ENCODE assay signal across 11 mouse cellular contexts in the genomic region with DNA sequence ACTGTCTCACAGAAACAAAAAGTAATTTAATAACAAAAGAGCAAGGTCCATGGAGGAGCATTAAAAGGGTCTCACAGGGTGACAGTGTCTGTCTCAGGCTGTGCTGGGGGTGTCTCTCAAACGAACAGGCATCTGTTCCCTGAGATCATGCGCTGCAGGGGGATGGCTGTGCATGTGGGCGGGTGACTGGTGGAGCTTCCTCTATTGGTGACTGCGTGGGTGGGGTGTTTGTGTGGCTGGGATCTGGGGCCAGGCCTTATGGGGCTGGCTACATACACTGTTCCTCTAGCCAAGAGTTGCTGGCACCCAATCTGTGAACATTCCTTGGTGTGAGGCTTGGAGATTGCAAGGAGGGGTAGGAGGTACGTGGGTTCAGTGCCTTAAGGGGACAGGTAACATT. TPM values are rescaled to one million over a fixed set of nuclear protein-coding genes. Genes with fewer than 3 reads are reported as not detected.
DNase-seq lines count a peak whose midpoint lies in the region; ATAC-seq and TF ChIP-seq lines count a peak whose summit lies in the region.
"Had no signal": no experiment of that assay in that cellular context is flagged by ENCODE, and none has a peak within 500 bp of the region (broad histone marks: within the 10 kb centered on the region; RNA-seq: fewer than 3 reads in every experiment).

No protein-coding gene starts in this region.

- no peak for DNase-seq in hindbrain, postnatal 0 days (ENCODE audit: low spot score)
- DNase-seq in hindbrain, embryonic 11.5 days (ENCODE audit: low spot score), result no peak
- peak; percentile 91 to 92 for DNase-seq in cerebellum, postnatal 36 days
- peak; percentile 63 to 69 for DNase-seq in layer of hippocampus, postnatal 10 days (ENCODE audit: low spot score in 2 of 2)
- peak; percentile 89 to 92 for DNase-seq in right cerebral cortex, postnatal 36 days (ENCODE audit: low spot score in 2 of 2)
- no peak for DNase-seq in midbrain, embryonic 14.5 days
- no peak for DNase-seq in gastrocnemius, adult 8-10 months (ENCODE audit: low spot score in 2 of 2)
- no peak for DNase-seq in urinary bladder, adult 18-20 months (ENCODE audit: low spot score in 2 of 2)
- DNase-seq: embryo, embryonic 11 days; heart, postnatal 36 days had no signal

- no peak overlapping the region for H3K9ac ChIP-seq in hindbrain, postnatal 0 days (replicated peaks; ENCODE audit: low read length)
- no peak overlapping the region for H3K9ac ChIP-seq in hindbrain, embryonic 11.5 days (ENCODE audit: low read depth, low read length)
- H3K9ac ChIP-seq in midbrain, embryonic 14.5 days (replicated peaks; ENCODE audit: low read length), result no peak overlapping the region

- H3K4me1 ChIP-seq in hindbrain, postnatal 0 days (ENCODE audit: insufficient read depth, low read length), result 0 out of 2 replicates have a peak, but pooled peaks cover 3% of the 10 kb centered on the region
- peaks cover 2% of the 10 kb centered on the region; the same call in 1 of the 2 replicates for H3K4me1 ChIP-seq in hindbrain, embryonic 11.5 days (replicated peaks; ENCODE audit: control insufficient read depth, insufficient read depth, low read length)
- no peaks in the 10 kb centered on the region for H3K4me1 ChIP-seq in midbrain, embryonic 14.5 days (ENCODE audit: control insufficient read depth, insufficient read depth, low read length)

- TF ChIP-seq CTCF in hindbrain, postnatal 0 days (IDR thresholded peaks at IDR 0.05; ENCODE audit: low read depth), result no peak

- H3K4me3 ChIP-seq in hindbrain, postnatal 0 days (ENCODE audit: low read length), result no peak overlapping the region
- no peak overlapping the region for H3K4me3 ChIP-seq in hindbrain, embryonic 11.5 days (ENCODE audit: low read depth, low read length)
- H3K4me3 ChIP-seq in midbrain, embryonic 14.5 days (replicated peaks; ENCODE audit: low read depth, low read length), result no peak overlapping the region

- ATAC-seq in hindbrain, postnatal 0 days, result 0 out of 2 replicates have a peak, but pooled peaks have one; percentile 22
- ATAC-seq in hindbrain, embryonic 11.5 days (ENCODE audit: low FRiP score), result no peak
- no peak for ATAC-seq in midbrain, embryonic 14.5 days (ENCODE audit: low FRiP score, low TSS enrichment)
- ATAC-seq: CD4-positive, CD25-positive, alpha-beta regulatory T cell, adult 4 months had no signal

- no peak overlapping the region for H3K27ac ChIP-seq in hindbrain, postnatal 0 days
- H3K27ac ChIP-seq in hindbrain, embryonic 11.5 days (ENCODE audit: low read depth, low read length), result no peak overlapping the region
- H3K27ac ChIP-seq in midbrain, embryonic 14.5 days (replicated peaks; ENCODE audit: low read depth, low read length), result no peak overlapping the region

- H3K36me3 ChIP-seq in hindbrain, postnatal 0 days (ENCODE audit: insufficient read depth, low read length), result 0 out of 2 replicates have a peak, but pooled peaks cover 3% of the 10 kb centered on the region
- no peaks in the 10 kb centered on the region for H3K36me3 ChIP-seq in hindbrain, embryonic 11.5 days (ENCODE audit: control insufficient read depth, insufficient read depth, low read length)
- peaks cover 9% of the 10 kb centered on the region; the same call in 1 of the 2 replicates for H3K36me3 ChIP-seq in midbrain, embryonic 14.5 days (ENCODE audit: control insufficient read depth, insufficient read depth, low read length)

- no peak overlapping the region for H3K4me2 ChIP-seq in hindbrain, postnatal 0 days (ENCODE audit: low read depth, low read length)
- H3K4me2 ChIP-seq in hindbrain, embryonic 11.5 days (replicated peaks; ENCODE audit: low read depth, low read length), result no peak overlapping the region
- no peak overlapping the region for H3K4me2 ChIP-seq in midbrain, embryonic 14.5 days (ENCODE audit: low read length)

- WGBS in hindbrain, postnatal 0 days, result 50% methylated on average over 5 of the region's 5 CpGs
- WGBS in hindbrain, embryonic 11.5 days, result 64% methylated on average over 5 of the region's 5 CpGs
- WGBS in midbrain, embryonic 14.5 days, result 65% methylated on average over 5 of the region's 5 CpGs

- no peaks in the 10 kb centered on the region for H3K27me3 ChIP-seq in hindbrain, postnatal 0 days (ENCODE audit: insufficient read depth, low read length)
- H3K27me3 ChIP-seq in hindbrain, embryonic 11.5 days (ENCODE audit: control insufficient read depth, insufficient read depth, low read length), result no peaks in the 10 kb centered on the region
- H3K27me3 ChIP-seq in midbrain, embryonic 14.5 days (ENCODE audit: control insufficient read depth, insufficient read depth, low read length), result no peaks in the 10 kb centered on the region

- no peaks in the 10 kb centered on the region for H3K9me3 ChIP-seq in hindbrain, postnatal 0 days (ENCODE audit: low read length)
- H3K9me3 ChIP-seq in hindbrain, embryonic 11.5 days (ENCODE audit: control insufficient read depth, low read length), result no peaks in the 10 kb centered on the region
- no peaks in the 10 kb centered on the region for H3K9me3 ChIP-seq in midbrain, embryonic 14.5 days (ENCODE audit: control insufficient read depth, low read length)

RNA-seq across cellular contexts. Expression of a gene that starts 19.6 kb away (rescaled TPM):
- total RNA-seq in hindbrain, postnatal 0 days (2014; rRNA removed), result 78.6 and 79.4 TPM in 2 replicates
- 1.2 TPM in 2 replicates for polyA plus RNA-seq in hindbrain, postnatal 0 days (2015; fragmentation: Nextera tagmentation; extraction: Ambion mirVana)
- polyA plus RNA-seq in hindbrain, embryonic 11.5 days (2014; fragmentation: Nextera tagmentation; extraction: Ambion mirVana), result 0.84 and 1.0 TPM in 2 replicates
- total RNA-seq in layer of hippocampus, postnatal 10 days (2021), result 100 to 1,000 TPM; 282 to 292 TPM
- polyA plus RNA-seq in midbrain, embryonic 14.5 days (2014; fragmentation: Nextera tagmentation; extraction: Ambion mirVana), result 1.1 and 1.2 TPM in 2 replicates
- total RNA-seq in gastrocnemius, adult 8-10 months (2022), result under 1 TPM; 0.07 to 0.19 (median 0.13) TPM
- polyA plus RNA-seq: CD4-positive, CD25-positive, alpha-beta regulatory T cell, adult 4 months had no signal

RNA-seq across cellular contexts. Expression of a gene that starts 25.6 kb away (rescaled TPM):
- 76.6 and 81.3 TPM in 2 replicates for total RNA-seq in hindbrain, postnatal 0 days (2014; rRNA removed)
- 77.5 and 84.6 TPM in 2 replicates for polyA plus RNA-seq in hindbrain, postnatal 0 days (2015; fragmentation: Nextera tagmentation; extraction: Ambion mirVana)
- 122 and 135 TPM in 2 replicates for polyA plus RNA-seq in hindbrain, embryonic 11.5 days (2014; fragmentation: Nextera tagmentation; extraction: Ambion mirVana)
- 10 to 100 TPM; 36.2 to 41.5 TPM for total RNA-seq in layer of hippocampus, postnatal 10 days (2021)
- 137 and 151 TPM in 2 replicates for polyA plus RNA-seq in midbrain, embryonic 14.5 days (2014; fragmentation: Nextera tagmentation; extraction: Ambion mirVana)
- 1 to 10 TPM in 2 of 4 experiments, under 1 TPM in 2; 0.58 to 1.5 (median 0.86) TPM for total RNA-seq in gastrocnemius, adult 8-10 months (2022)

RNA-seq across cellular contexts. Expression of a gene that starts 29.5 kb away (rescaled TPM):
- 33.3 and 41.7 TPM in 2 replicates for total RNA-seq in hindbrain, postnatal 0 days (2014; rRNA removed)
- polyA plus RNA-seq in hindbrain, postnatal 0 days (2015; fragmentation: Nextera tagmentation; extraction: Ambion mirVana), result 33.2 and 35.8 TPM in 2 replicates
- 21.7 and 23.1 TPM in 2 replicates for polyA plus RNA-seq in hindbrain, embryonic 11.5 days (2014; fragmentation: Nextera tagmentation; extraction: Ambion mirVana)
- total RNA-seq in layer of hippocampus, postnatal 10 days (2021), result 10 to 100 TPM; 33.3 to 39.1 TPM
- 33.1 and 40.5 TPM in 2 replicates for polyA plus RNA-seq in midbrain, embryonic 14.5 days (2014; fragmentation: Nextera tagmentation; extraction: Ambion mirVana)
- 10 to 100 TPM; 10.7 to 13.4 (median 11.9) TPM for total RNA-seq in gastrocnemius, adult 8-10 months (2022)

RNA-seq across cellular contexts. Expression of a gene that starts 51.0 kb away (rescaled TPM):
- total RNA-seq in hindbrain, postnatal 0 days (2014; rRNA removed), result 413 and 441 TPM in 2 replicates
- polyA plus RNA-seq in hindbrain, postnatal 0 days (2015; fragmentation: Nextera tagmentation; extraction: Ambion mirVana), result 253 and 256 TPM in 2 replicates
- polyA plus RNA-seq in hindbrain, embryonic 11.5 days (2014; fragmentation: Nextera tagmentation; extraction: Ambion mirVana), result 176 and 177 TPM in 2 replicates
- total RNA-seq in layer of hippocampus, postnatal 10 days (2021), result 100 to 1,000 TPM; 191 to 195 TPM
- polyA plus RNA-seq in midbrain, embryonic 14.5 days (2014; fragmentation: Nextera tagmentation; extraction: Ambion mirVana), result 209 and 245 TPM in 2 replicates
- 100 to 1,000 TPM; 105 to 140 (median 115) TPM for total RNA-seq in gastrocnemius, adult 8-10 months (2022)

Comparison
In these comparisons a context has a peak if more than half of its experiments do, and no peak if none do; other contexts are left out.
1. DNase-seq: peak in cerebellum, postnatal 36 days (2 of 2), layer of hippocampus, postnatal 10 days (2 of 2) and right cerebral cortex, postnatal 36 days (2 of 2); none in hindbrain, postnatal 0 days (single experiment), hindbrain, embryonic 11.5 days (single experiment), midbrain, embryonic 14.5 days (single experiment), gastrocnemius, adult 8-10 months (0 of 2) and urinary bladder, adult 18-20 months (0 of 2).
2. RNA of a gene that starts 19.6 kb away (total RNA-seq): 282 to 292 TPM in layer of hippocampus, postnatal 10 days and 78.6 to 79.4 TPM in hindbrain, postnatal 0 days; 0.07 to 0.19 TPM in gastrocnemius, adult 8-10 months; every median in the first group is over 10 times any median in the second.
3. RNA of a gene that starts 25.6 kb away (total RNA-seq): 76.6 to 81.3 TPM in hindbrain, postnatal 0 days and 36.2 to 41.5 TPM in layer of hippocampus, postnatal 10 days; 0.58 to 1.5 TPM in gastrocnemius, adult 8-10 months; every median in the first group is over 10 times any median in the second.